Mouse (Mus musculus) gastrocnemius, postnatal 25 days (tissue): ENCODE measurements around the gene 1700017N19Rik. TPM values are rescaled to one million over a fixed set of nuclear protein-coding genes. Genes with fewer than 3 reads are reported as not detected.

Source experiments
- DNase-seq: peaks from one replicate; pipeline ENCODE4 v3.0.0; 2022
- total RNA-seq, 2 experiments: library from RNA; stranded (reverse); gene quantifications; 1 replicate in 1 of 2; 2 replicates in 1 of 2; pipeline ENCODE4 v1.2.3; 2021

The 1700017N19Rik gene
- total RNA-seq, 2 experiments from 2014 or later: not detected

- DNase-seq: no peak
These were observed 71.8 kb downstream of the 1700017N19Rik start for GRCm38 (mm10) chr10:100661970-100662590.

Other genes with a start within 250 kb of the 1700017N19Rik start
- gene Gm4302, start 249.6 kb upstream of the 1700017N19Rik start, total RNA-seq: not detected
- not detected for gene Gm4303, start 244.5 kb upstream of the 1700017N19Rik start, total RNA-seq
- gene Gm4305, start 239.4 kb upstream of the 1700017N19Rik start, total RNA-seq: not detected
- gene Gm4307, start 229.1 kb upstream of the 1700017N19Rik start, total RNA-seq: not detected
- not detected for gene Gm4312, start 207.9 kb upstream of the 1700017N19Rik start, total RNA-seq
- gene Tmtc3, start 103.1 kb upstream of the 1700017N19Rik start, total RNA-seq: 10 to 100 TPM in 1 of 2 experiments, 1 to 10 TPM in 1; 6.7 to 10.4 TPM
- 1 to 10 TPM; 2.0 to 2.9 TPM for gene Cep290, start 102.9 kb upstream of the 1700017N19Rik start, total RNA-seq
- 1 to 10 TPM; 5.4 to 7.7 TPM for gene 4930430F08Rik, start 61 bp upstream of the 1700017N19Rik start, total RNA-seq